Mouse (Mus musculus) brown adipose tissue, adult 24 weeks (tissue): Measurements from ENCODE around the gene Hipk2. TPM values are rescaled to one million over a fixed set of nuclear protein-coding genes. Genes with fewer than 3 reads are reported as not detected.

Experiments used
- H3K27ac ChIP-seq: fragments of 200-500 bp; replicated peaks from 2 replicates; pipeline ENCODE4 v1.5.1; 2012; ENCODE audit warnings: low read depth, mild to moderate bottlenecking, low read length
- H3K4me1 ChIP-seq: fragments of 200-500 bp; 2 replicates; pipeline ENCODE4 v1.6.1; 2012; ENCODE audit warnings: low read length, mixed read lengths; ENCODE audit not compliant: control insufficient read depth, insufficient read depth, insufficient read length
- H3K4me3 ChIP-seq: fragments of 200-500 bp; 2 replicates; pipeline ENCODE4 v1.5.1; 2012; ENCODE audit warnings: low read depth, mild to moderate bottlenecking, low read length, moderate library complexity; ENCODE audit not compliant: insufficient read depth
- polyA plus RNA-seq: library from polyadenylated mRNA; stranded (reverse); fragments of >200 nt; gene quantifications from 2 replicates; pipeline ENCODE4 v1.2.4, GENCODE M21; 2012; ENCODE audit not compliant: missing spikeins, insufficient read depth, insufficient read length

Gene Hipk2
- polyA plus RNA-seq, 1 experiment, result 63.9 TPM

DNA sequence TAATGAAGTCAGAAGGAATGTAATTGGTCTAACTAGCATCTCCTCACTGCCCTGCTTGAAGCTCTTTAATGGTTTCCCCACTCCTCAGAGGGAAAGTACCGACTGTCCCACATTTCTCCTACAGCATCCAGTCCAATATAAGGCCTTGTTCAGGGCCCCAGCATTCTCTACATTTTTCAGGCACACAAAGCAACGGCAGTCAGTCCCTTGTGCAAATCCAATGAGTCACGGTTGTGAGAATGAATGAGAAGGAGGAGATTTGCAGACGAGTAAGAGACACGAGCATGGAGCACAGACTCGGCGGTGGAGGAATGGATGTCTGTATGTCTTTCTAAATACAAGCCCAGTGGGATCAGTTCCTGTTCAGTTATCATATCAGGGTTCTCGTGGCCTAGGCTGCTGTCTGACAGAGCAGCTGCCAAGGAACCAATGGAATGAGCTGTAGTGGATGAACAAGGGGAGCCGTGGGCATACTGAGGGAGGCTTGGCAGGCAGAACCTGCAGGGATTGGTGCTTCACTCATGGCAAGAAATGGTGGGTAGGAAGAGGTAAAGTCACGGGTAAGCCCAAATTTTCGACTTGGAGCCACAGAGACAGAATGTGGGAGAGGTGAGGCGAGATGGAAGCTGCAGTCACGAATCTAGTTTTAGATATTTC, 37.5 kb upstream of the Hipk2 start:
- H3K27ac ChIP-seq, result no peak overlapping the region
- H3K4me1 ChIP-seq, result no peaks in the 10 kb centered on the region
- no peak overlapping the region for H3K4me3 ChIP-seq

DNA sequence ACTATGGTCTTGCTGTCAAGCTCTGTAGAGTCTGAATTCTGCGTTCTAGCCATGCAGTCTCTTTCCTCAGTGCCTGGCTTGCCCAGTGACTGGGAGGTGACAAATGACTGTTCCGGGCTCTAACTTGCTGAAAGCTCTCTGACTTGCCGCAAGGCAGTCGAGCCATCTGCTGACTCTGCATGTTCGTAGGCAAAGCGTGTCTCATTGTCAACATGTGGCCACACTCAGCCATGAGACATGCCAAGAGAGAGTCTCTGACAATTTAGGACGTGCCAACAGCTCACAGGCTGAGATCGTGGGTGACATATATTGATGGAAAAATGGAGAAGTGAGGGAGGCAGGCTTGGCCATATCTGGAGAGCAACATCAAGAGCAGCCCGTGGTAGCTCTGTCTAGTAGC, 36.9 kb upstream of the Hipk2 start:
- no peak overlapping the region for H3K4me3 ChIP-seq
- H3K4me1 ChIP-seq, result no peaks in the 10 kb centered on the region
- no peak overlapping the region for H3K27ac ChIP-seq

- Histone ChIP-seq H3K27ac (no peak overlapping the region), H3K4me1 (no peaks in the 10 kb centered on the region)
Measured at GRCm38 (mm10) chr6:38912121-38912660, 36.2 kb upstream of the Hipk2 start.

GRCm38 (mm10) chr6:38910828-38911559, 35.0 kb upstream of the Hipk2 start:
- Histone ChIP-seq H3K4me3 (no peak overlapping the region), H3K4me1 (no peaks in the 10 kb centered on the region), H3K27ac (no peak overlapping the region)

More at GRCm38 (mm10) chr6:38912121-38912660, 36.2 kb upstream of the Hipk2 start:
- no peak overlapping the region for H3K4me3 ChIP-seq

- H3K4me1 ChIP-seq, result no peaks in the 10 kb centered on the region
- no peak overlapping the region for H3K4me3 ChIP-seq
- no peak overlapping the region for H3K27ac ChIP-seq
Measured at GRCm38 (mm10) chr6:38908401-38908800, 32.4 kb upstream of the Hipk2 start.

DNA sequence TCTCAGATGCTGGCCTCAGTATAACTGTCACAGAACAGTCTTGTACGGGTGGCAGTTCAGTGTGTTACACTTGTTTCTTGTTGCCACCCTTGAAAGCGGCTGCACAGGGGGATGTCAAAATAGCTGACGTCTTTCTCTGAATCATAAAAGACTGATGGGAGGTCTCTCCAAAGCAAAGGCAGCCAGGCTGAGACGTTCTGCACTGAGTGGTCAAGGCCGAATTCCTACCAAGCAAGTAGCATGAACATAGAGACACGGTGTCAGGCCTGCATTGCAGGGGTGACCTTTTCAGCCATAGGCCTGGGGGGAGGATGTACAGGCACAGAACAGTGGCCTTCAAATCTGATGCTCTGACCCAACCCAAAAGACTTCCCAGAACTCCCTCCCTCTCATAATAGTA, 30.0 kb upstream of the Hipk2 start:
- Histone ChIP-seq H3K27ac (no peak overlapping the region), H3K4me1 (no peaks in the 10 kb centered on the region), H3K4me3 (no peak overlapping the region)

GRCm38 (mm10) chr6:38902820-38903439, 27.0 kb upstream of the Hipk2 start:
- Histone ChIP-seq H3K4me3 (no peak overlapping the region), H3K27ac (no peak overlapping the region), H3K4me1 (no peaks in the 10 kb centered on the region)

- Histone ChIP-seq H3K27ac (no peak overlapping the region), H3K4me1 (no peaks in the 10 kb centered on the region), H3K4me3 (no peak overlapping the region)
Measured at GRCm38 (mm10) chr6:38901636-38902035, 25.7 kb upstream of the Hipk2 start.

DNA sequence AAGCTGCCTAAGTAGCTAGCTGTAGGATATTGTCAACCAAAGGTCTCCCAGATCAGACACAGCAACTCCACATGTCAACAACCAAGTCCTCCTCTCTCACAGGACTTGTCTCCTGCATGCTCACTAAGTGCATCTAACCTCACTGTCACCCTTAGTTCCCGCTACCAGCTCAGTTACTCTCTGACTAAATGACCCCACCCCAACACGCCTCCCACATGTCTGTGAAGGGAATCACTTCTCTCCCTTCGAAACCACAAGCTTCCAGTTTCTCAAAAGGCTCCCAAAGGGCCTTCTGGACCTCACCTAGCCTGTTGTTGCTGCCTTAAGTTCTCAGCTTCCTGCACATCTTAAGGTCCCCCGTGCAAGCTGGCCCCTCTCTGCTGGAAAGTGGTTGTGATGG, 25.2 kb upstream of the Hipk2 start:
- Histone ChIP-seq H3K27ac (no peak overlapping the region), H3K4me3 (no peak overlapping the region), H3K4me1 (no peaks in the 10 kb centered on the region)

DNA sequence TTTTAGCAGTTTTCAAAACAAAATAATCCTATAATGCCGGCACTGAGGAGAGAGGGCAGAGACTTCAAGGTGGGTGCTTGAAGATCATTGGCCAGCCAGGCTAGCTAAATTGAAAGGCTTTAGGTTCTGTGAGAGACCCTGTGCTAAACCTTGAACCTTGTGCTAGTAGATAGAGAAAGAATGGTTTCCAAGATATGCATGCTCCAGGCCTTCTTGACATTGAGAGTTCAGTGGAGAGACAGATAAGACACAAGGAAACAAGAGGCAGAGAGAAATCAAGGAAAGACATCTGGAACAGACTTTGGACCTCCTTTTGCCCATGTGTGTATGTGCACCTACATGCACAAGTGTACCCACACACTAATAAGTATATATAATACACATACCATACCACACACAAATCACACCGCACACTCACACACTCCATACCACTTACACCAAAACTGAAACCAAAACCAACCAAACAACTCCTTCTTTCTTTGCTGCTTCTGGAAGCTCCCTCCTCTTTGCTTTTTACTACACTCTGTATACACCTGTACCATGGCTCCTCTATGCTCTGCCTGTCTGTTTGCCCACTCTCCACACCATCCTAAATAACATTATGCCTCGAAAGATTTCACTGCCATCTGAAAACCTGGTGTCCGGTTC, 24.6 kb upstream of the Hipk2 start:
- Histone ChIP-seq H3K27ac (no peak overlapping the region), H3K4me1 (no peaks in the 10 kb centered on the region), H3K4me3 (no peak overlapping the region)

DNA sequence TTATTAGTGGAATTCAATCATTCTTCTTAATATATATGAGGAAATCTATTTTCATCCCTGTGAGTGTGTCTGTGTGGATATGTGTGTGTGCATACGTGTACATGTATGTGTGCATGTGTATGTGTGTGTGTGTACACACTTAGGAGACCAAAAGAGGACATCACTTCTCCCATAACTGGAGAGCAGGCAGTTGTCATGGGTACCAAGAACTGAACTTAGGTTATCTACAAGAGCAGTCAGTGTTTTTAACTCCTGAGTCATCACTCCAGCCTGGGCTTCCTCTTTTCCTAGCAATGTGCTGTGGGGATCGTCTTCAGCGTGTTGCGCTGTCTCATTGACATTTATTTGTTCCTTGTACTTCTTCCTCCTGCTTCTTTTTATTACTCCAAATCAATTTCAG, 24.1 kb upstream of the Hipk2 start:
- H3K4me3 ChIP-seq, result no peak overlapping the region
- no peak overlapping the region for H3K27ac ChIP-seq
- H3K4me1 ChIP-seq, result no peaks in the 10 kb centered on the region

GRCm38 (mm10) chr6:38893615-38894014, 17.6 kb upstream of the Hipk2 start:
- Histone ChIP-seq H3K4me1 (no peaks in the 10 kb centered on the region), H3K27ac (no peak overlapping the region), H3K4me3 (no peak overlapping the region)

- no peak overlapping the region for H3K27ac ChIP-seq
- H3K4me1 ChIP-seq, result peaks cover 2% of the 10 kb centered on the region; the same call in 1 of the 2 replicates
- no peak overlapping the region for H3K4me3 ChIP-seq
Measured at GRCm38 (mm10) chr6:38892017-38892416, 16.1 kb upstream of the Hipk2 start.

GRCm38 (mm10) chr6:38889156-38889555, 13.2 kb upstream of the Hipk2 start:
- no peak overlapping the region for H3K4me3 ChIP-seq
- peaks cover 2% of the 10 kb centered on the region; the same call in 1 of the 2 replicates for H3K4me1 ChIP-seq
- no peak overlapping the region for H3K27ac ChIP-seq

- Histone ChIP-seq H3K4me3 (no peak overlapping the region), H3K4me1 (peaks cover 2% of the 10 kb centered on the region; the same call in 1 of the 2 replicates), H3K27ac (peak overlapping the region; percentile 73)
Measured at GRCm38 (mm10) chr6:38887436-38887835, 11.5 kb upstream of the Hipk2 start.
